Mouse (Mus musculus): ENCODE data around the gene Slc38a7.
"Not testable (repeated sequence)": the region's sequence is repeated elsewhere in the genome, so short reads cannot be mapped to it uniquely, and the experiment has no call there.

Slc38a7 gene

GRCm38 (mm10) chr8:95853102-95853843 lies at the start of gene Slc38a7:
Gene Slc38a7 (minus strand): TSS chr8:95853539.
- DNase-seq, result peak; percentile 71 to 82

- DNase-seq, result peak; percentile 25 to 47
Measured at GRCm38 (mm10) chr8:95901864-95902263, 48.5 kb upstream of the Slc38a7 start.

GRCm38 (mm10) chr8:95893701-95894100 lies 40.4 kb upstream of the Slc38a7 start:
- no peak for DNase-seq

- peak; percentile 95 for DNase-seq
Measured at GRCm38 (mm10) chr8:95888285-95889136, 35.2 kb upstream of the Slc38a7 start, which contains the start of gene Got2. Gene Got2 (minus strand): TSS chr8:95888547.

- DNase-seq, result peak; percentile 88 to 93
Measured at GRCm38 (mm10) chr8:95887578-95888284, 34.4 kb upstream of the Slc38a7 start.

GRCm38 (mm10) chr8:95886647-95887577 lies 33.6 kb upstream of the Slc38a7 start:
- DNase-seq, result peak; percentile 33 to 40

- DNase-seq, result no peak
Measured at GRCm38 (mm10) chr8:95885966-95886365, 32.6 kb upstream of the Slc38a7 start.

DNA sequence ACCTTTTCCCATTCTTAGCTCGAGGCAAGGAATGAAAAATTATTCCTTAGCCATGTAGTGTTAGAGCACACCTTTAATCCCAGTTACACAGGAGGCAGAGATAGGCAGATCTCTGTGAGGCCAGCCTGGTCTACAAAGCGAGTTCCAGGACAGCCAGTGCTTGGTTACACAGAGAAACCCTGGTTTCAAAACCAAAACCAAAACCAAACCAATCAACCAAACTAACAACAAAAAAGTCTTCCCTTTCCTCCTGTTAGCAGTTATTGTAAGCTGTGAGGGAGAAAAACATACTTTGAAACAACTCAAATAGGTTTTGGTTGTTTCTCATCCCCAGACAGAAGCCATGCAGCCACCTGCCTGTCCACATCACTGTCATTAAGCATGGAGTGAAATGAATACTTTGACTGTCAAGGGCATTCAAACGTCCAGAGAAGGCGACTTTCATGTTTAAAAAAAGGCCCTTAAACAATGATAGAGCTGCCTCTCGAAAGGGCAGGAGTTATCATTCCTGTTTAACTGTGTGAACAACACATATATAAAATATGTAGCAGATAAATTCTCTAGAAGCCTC lies 32.0 kb upstream of the Slc38a7 start:
- no peak for DNase-seq

- peak; percentile 23 to 34 for DNase-seq
Measured at GRCm38 (mm10) chr8:95884491-95884890, 31.2 kb upstream of the Slc38a7 start.

DNA sequence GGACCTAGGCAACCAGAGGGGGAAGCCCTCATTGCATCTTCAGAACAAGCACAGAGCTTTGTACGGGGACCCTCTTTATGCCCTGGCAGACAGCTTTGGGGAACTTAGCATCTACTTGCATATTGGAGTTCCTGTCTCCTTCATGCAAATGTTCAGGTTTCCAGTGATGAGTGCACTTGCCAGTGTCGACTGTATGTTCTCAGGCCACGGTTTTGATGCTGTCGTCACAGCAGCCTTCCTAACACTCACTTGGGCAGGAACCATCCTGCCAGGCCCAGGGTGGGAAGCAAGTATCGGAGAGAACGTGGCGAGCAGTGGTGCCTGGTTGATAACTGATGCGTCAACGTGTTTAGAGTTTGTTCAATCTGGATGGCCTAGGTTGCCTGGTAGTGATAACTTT lies 28.9 kb upstream of the Slc38a7 start:
- DNase-seq, result no peak

DNA sequence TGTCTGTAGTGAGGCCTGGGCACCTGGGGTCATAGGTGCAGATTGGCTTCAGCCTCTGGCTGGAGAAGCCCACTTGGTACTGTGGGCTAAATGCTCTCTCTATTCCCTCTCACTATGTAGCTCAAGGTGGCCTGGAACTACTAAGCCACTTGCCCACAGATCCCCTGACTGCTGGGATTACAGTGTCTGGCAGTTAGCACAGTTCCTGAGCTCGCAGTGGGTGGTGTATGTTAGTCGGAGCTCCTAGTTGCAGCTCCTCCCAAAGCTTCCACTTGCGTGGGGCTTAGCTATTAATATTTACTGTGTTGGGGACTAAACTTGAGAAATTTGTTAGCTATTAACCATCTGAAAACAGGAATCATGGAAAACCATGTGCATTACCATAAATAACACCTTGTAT lies 28.2 kb upstream of the Slc38a7 start:
- no peak for DNase-seq

DNA sequence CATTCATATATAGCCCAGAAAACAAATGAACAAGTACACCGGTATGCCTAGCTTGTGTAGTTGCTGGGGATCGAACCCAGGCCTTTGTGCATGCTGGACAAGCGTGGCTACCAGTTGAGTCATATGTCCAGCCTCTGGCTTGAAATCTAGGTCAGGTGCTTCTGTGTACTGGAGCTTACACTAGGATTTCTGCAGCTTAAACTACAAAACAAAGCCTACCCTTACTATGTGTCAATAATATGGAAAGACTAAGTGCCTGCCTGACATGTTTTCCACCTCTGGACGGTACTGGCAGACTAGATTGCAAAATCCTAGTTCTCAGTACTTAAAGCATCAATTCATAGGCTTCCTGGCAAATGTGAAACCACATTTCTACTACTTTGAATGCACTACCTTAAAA lies 26.5 kb upstream of the Slc38a7 start:
- no peak for DNase-seq

DNA sequence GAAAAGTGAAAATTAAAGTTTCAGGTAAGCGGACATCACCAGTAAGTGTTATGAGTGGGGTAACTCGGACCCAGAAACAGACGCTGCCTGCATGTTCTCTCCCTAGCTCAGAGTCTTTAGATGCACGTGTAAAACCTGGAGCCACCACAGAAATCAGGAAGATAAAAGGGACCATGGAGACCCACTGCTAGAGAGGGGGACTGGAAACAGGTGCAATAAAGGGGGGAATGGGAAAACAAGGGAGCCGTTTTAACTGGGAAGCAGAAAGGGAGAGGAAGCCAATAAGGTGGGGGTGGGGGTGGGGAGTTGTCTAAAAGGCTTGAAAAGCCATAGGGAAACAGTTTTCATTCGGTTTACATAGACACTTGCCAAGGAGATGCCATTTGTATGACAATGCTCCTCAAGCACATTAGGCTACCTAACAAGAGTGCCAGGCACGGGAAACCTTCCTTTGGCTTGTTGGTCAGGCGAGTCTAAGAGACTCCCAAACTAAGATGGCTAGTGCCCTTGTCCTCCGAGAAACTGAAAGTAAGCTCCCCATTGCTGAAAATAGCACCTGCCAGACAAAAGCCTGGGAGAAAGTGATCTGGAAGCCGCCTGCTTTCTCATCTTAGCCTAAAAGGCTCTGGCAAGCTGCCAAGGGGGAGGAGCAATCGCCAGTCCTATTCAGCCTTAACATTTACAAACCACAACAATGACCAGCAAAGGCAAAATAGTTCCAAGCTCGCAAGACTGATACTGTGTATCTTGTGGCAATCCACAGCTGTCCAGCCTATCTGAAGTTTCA lies 25.0 kb upstream of the Slc38a7 start:
- DNase-seq, result peak; percentile 77 to 83

- DNase-seq, result no peak
Measured at GRCm38 (mm10) chr8:95875270-95875669, 21.9 kb upstream of the Slc38a7 start.

- no peak for DNase-seq
Measured at GRCm38 (mm10) chr8:95871690-95872089, 18.4 kb upstream of the Slc38a7 start.

DNA sequence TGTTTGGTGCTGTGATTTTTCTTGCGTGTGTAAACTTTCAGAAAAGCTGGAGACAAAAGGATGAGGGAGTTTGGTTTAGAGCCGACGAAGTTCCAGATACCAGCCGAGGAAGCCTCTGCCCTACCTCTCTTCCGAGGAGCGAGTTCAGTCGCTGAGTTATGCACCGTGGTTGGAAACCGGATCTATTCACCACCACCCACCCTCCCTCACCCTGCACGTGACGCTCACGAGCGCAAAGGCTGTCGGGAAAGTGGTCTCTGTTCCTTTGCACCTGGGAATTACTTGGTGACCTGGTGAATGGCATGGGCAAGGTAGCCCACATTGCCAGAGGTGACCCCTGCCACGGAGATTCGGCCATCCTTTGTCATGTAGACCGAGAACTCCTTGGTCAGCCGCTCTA lies 11.5 kb upstream of the Slc38a7 start:
- DNase-seq, result not testable (repeated sequence)

DNA sequence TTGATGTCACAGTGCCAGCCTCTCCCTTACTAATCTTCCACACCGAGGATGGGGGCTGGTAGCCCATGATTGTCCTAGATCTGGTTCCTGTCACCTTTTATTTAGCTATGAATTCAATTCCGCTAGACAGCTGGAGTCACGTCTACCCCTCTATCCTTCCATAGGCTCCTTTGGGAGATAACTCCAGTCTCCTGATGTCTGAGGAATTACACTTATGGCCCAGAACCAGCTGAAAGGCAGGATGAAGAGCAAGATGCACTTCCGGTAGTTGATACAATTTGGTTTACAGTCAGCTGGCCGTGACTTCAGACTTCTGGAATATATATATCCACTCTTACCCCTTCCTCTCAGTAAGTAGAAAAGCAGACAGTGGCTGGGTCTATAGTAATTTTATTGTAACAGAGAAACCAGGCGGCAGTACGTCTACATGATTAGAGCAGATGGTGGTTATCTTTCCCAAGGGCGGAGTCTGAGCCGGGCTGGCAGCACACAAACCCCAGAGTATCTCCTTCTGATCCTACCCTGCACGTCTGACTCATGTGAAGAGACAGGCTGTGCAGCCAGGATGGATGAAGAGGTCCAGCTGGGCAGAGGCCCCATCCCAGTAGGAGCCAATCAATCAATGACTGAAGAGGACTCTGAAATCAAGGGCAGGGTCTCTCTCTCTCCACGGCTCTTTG lies 10.6 kb upstream of the Slc38a7 start:
- not testable (repeated sequence) for DNase-seq

GRCm38 (mm10) chr8:95854174-95854573 lies 835 bp upstream of the Slc38a7 start:
- DNase-seq, result no peak

- peak; percentile 14 to 24 for DNase-seq
Measured at GRCm38 (mm10) chr8:95852290-95852689, 1.0 kb downstream of the Slc38a7 start.

GRCm38 (mm10) chr8:95850326-95850725 lies 3.0 kb downstream of the Slc38a7 start:
- no peak for DNase-seq
